Mouse (Mus musculus): ENCODE measurements around the gene Mfap4. TPM values are rescaled to one million over a fixed set of nuclear protein-coding genes. Genes with fewer than 3 reads are reported as not detected.

Mfap4 gene
- polyA plus RNA-seq, 1 experiment from 2014 or later = 184 TPM

DNA sequence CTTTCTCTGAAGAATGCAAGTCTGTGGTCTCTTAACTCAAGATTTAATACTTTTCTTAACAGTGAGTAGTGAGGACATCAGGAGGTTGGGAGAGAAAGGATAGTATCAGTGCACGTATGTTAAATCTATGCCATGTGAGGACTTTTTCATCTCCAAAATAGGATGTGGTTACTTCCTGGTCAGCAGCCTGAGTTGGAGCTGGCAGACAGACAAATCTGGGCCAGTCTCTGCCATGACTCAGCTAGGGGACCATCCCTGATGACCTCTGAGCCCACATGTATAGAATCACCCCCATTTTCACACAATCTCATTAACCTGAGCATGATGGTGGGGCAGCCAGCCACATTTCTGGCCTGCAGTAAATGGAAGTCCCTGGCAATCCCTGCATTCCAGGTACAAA is 32.7 kb downstream of the Mfap4 start:
- ATAC-seq (ENCODE audit: low FRiP score, low TSS enrichment) (no peak), DNase-seq (ENCODE audit: low spot score) (no peak)
- H3K36me3 ChIP-seq (ENCODE audit: control insufficient read depth, insufficient read depth, low read length) = peaks cover 30% of the 10 kb centered on the region
- no peak overlapping the region for H3K4me3 ChIP-seq (ENCODE audit: low read depth, low read length)
- TF ChIP-seq EP300 (optimal IDR thresholded peaks at IDR 0.05) = no peak
- TF ChIP-seq CTCF (IDR thresholded peaks at IDR 0.05; ENCODE audit: low read depth) = no peak
- no peak overlapping the region for H3K9ac ChIP-seq (ENCODE audit: low read length)
- WGBS = 87% methylated on average over 1 of the region's 1 CpGs
- H3K4me1 ChIP-seq (replicated peaks; ENCODE audit: control insufficient read depth, insufficient read depth) = no peaks in the 10 kb centered on the region
- no peaks in the 10 kb centered on the region for H3K27me3 ChIP-seq (ENCODE audit: control insufficient read depth, insufficient read depth, low read length)
- no peak overlapping the region for H3K27ac ChIP-seq (replicated peaks)
- no peaks in the 10 kb centered on the region for H3K9me3 ChIP-seq (ENCODE audit: control insufficient read depth, low read length)
- H3K4me2 ChIP-seq (replicated peaks; ENCODE audit: low read depth) = no peak overlapping the region

DNA sequence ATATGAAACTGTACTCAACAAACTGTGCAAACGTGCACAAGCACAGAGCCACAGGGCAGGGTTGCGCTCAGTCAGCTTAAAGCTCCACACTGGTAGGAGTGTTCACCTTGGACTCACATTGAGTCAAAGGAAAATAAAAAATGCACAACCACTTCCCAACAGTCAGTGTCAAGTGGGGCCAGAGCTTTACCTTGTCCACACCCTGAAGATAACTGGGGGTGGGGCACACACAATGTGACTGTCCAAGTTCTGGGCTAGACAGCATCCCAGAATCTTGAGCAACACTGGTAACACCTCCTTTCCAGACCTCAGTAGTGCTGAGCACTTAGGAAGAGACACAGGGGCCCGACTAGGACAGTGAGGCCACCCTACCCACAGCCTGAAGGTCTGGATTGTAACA is 33.6 kb downstream of the Mfap4 start:
- Histone ChIP-seq H3K9me3 (ENCODE audit: control insufficient read depth, low read length) (no peaks in the 10 kb centered on the region), H3K4me1 (replicated peaks; ENCODE audit: control insufficient read depth, insufficient read depth) (no peaks in the 10 kb centered on the region), H3K9ac (ENCODE audit: low read length) (no peak overlapping the region), H3K4me2 (replicated peaks; ENCODE audit: low read depth) (no peak overlapping the region), H3K27ac (replicated peaks) (no peak overlapping the region), H3K27me3 (ENCODE audit: control insufficient read depth, insufficient read depth, low read length) (no peaks in the 10 kb centered on the region), H3K36me3 (ENCODE audit: control insufficient read depth, insufficient read depth, low read length) (peaks cover 27% of the 10 kb centered on the region), H3K4me3 (ENCODE audit: low read depth, low read length) (no peak overlapping the region)
- WGBS = 75% methylated on average over 3 of the region's 3 CpGs
- no peak for ATAC-seq (ENCODE audit: low FRiP score, low TSS enrichment)
- TF ChIP-seq CTCF (IDR thresholded peaks at IDR 0.05; ENCODE audit: low read depth) (no peak), EP300 (optimal IDR thresholded peaks at IDR 0.05) (no peak)
- no peak for DNase-seq (ENCODE audit: low spot score)

DNA sequence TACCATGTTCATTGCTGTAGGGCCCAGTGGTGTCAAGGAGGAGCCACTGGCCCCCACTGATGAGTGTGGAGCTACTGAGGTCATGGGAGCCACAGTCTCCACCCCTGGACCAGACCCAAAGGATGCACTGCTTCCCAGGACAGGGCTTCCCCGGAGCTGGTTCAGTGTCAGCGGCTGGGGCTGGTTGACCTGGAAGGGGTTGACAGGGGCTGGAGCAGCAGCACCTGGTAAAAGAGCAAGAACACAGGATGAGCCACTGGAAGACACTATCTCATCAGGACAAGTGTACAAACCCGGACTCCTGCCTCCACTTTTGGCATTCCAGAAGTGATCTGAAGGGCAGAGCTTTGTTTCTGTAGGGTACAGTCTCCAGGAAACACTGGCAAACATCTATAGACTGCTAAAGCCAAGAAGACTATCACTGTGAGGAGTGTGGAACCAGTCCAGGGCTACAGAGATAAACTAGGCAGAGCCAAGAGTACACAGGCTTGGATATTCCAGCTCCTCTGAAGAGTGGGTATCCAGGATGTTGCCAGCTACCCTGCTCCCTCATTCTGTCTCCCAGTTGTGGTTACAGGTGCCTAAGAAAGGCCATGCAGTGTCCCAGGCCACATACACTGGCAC is 34.4 kb downstream of the Mfap4 start:
- Histone ChIP-seq H3K4me2 (replicated peaks; ENCODE audit: low read depth) (no peak overlapping the region), H3K27me3 (ENCODE audit: control insufficient read depth, insufficient read depth, low read length) (no peaks in the 10 kb centered on the region), H3K4me3 (ENCODE audit: low read depth, low read length) (no peak overlapping the region), H3K4me1 (replicated peaks; ENCODE audit: control insufficient read depth, insufficient read depth) (no peaks in the 10 kb centered on the region), H3K9me3 (ENCODE audit: control insufficient read depth, low read length) (no peaks in the 10 kb centered on the region), H3K9ac (ENCODE audit: low read length) (no peak overlapping the region), H3K27ac (replicated peaks) (no peak overlapping the region), H3K36me3 (ENCODE audit: control insufficient read depth, insufficient read depth, low read length) (peaks cover 24% of the 10 kb centered on the region)
- ATAC-seq (ENCODE audit: low FRiP score, low TSS enrichment) = no peak
- no peak for DNase-seq (ENCODE audit: low spot score)
- WGBS = 89% methylated on average over 3 of the region's 3 CpGs
- no peak for TF ChIP-seq EP300 (optimal IDR thresholded peaks at IDR 0.05)
- no peak for TF ChIP-seq CTCF (IDR thresholded peaks at IDR 0.05; ENCODE audit: low read depth)

DNA sequence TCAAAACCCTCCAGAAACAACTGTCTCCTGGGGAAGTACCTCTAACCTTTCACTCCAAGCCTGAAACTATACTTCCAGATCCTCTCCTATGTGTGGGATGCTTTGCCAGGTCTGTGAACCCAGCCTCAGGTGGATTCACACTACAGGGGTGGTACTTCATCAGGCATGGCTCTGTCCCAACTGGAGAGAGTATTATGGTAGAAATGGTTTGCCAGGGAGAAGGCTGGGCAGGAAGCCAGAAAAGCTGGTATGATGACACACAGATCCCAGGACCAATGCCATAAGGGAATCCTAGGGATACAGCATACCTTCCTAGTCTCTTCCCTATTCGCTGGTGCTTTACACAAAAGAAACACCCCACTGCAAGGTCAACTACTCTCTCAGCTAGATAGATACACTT is 41.6 kb downstream of the Mfap4 start:
- 62% methylated on average over 1 of the region's 1 CpGs for WGBS
- no peak overlapping the region for H3K4me2 ChIP-seq (replicated peaks; ENCODE audit: low read depth)
- ATAC-seq (ENCODE audit: low FRiP score, low TSS enrichment) = no peak

DNA sequence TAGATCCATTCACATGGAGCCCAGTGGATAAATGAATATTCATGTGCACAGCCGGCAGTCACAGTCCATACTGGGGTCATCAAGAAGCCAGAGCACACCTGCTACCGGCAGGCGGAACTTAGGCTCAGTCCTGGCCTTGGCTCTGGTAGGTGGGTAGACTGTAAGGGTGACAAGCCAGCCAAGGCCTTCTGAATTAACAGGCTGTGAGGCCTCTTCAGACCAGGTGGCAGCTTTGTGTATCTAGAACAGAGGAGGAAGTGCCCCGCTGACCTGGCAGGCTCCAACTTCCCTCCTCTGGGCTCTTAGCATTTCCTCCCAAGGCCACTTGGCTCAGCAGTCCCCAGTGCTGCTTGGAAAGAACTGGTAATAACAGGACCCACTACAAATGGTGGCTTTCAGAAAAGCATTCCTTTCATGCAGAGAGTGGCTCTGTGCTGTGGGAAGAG is 44.1 kb downstream of the Mfap4 start:
- Histone ChIP-seq H3K4me1 (replicated peaks; ENCODE audit: control insufficient read depth, insufficient read depth) (no peaks in the 10 kb centered on the region), H3K27ac (replicated peaks) (no peak overlapping the region), H3K4me3 (ENCODE audit: low read depth, low read length) (no peak overlapping the region), H3K9ac (ENCODE audit: low read length) (no peak overlapping the region), H3K4me2 (replicated peaks; ENCODE audit: low read depth) (no peak overlapping the region), H3K9me3 (ENCODE audit: control insufficient read depth, low read length) (no peaks in the 10 kb centered on the region), H3K27me3 (ENCODE audit: control insufficient read depth, insufficient read depth, low read length) (no peaks in the 10 kb centered on the region), H3K36me3 (ENCODE audit: control insufficient read depth, insufficient read depth, low read length) (no peaks in the 10 kb centered on the region)
- ATAC-seq (ENCODE audit: low FRiP score, low TSS enrichment) (peak; percentile 21; the same call in 1 of the 2 replicates), DNase-seq (ENCODE audit: low spot score) (no peak)
- no peak for TF ChIP-seq EP300 (optimal IDR thresholded peaks at IDR 0.05)
- TF ChIP-seq CTCF (IDR thresholded peaks at IDR 0.05; ENCODE audit: low read depth) = no peak
- WGBS = 56% methylated on average over 4 of the region's 4 CpGs

More for the DNA sequence above, 41.6 kb downstream of the Mfap4 start:
- Histone ChIP-seq H3K4me3 (ENCODE audit: low read depth, low read length) (no peak overlapping the region), H3K27ac (replicated peaks) (no peak overlapping the region), H3K9ac (ENCODE audit: low read length) (no peak overlapping the region), H3K4me1 (replicated peaks; ENCODE audit: control insufficient read depth, insufficient read depth) (no peaks in the 10 kb centered on the region), H3K27me3 (ENCODE audit: control insufficient read depth, insufficient read depth, low read length) (no peaks in the 10 kb centered on the region), H3K9me3 (ENCODE audit: control insufficient read depth, low read length) (no peaks in the 10 kb centered on the region), H3K36me3 (ENCODE audit: control insufficient read depth, insufficient read depth, low read length) (peaks cover 7% of the 10 kb centered on the region; the same call in 1 of the 2 replicates)
- no peak for DNase-seq (ENCODE audit: low spot score)
- TF ChIP-seq EP300 (optimal IDR thresholded peaks at IDR 0.05) (no peak), CTCF (IDR thresholded peaks at IDR 0.05; ENCODE audit: low read depth) (no peak)

DNA sequence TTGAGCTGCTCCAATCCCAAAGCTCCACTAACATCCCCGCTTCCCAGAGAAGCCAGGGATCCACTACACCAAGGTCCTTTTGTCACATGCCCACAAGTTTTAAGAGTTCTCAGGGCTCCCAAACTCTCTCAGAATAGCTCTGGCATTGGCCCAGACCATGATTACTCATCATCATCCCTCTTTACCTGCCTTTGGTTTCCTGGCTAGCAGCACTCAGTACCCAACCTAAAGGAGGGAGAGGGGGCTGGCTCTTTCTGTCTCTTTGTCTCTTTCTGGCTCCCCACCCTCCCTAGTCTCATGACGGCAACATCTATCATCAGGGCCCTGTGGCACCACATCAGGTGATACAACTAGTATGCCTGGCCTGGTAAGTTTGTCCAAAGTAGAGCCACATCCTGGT is 47.6 kb downstream of the Mfap4 start:
- Histone ChIP-seq H3K27me3 (ENCODE audit: control insufficient read depth, insufficient read depth, low read length) (no peaks in the 10 kb centered on the region), H3K4me3 (ENCODE audit: low read depth, low read length) (no peak overlapping the region), H3K4me1 (replicated peaks; ENCODE audit: control insufficient read depth, insufficient read depth) (no peaks in the 10 kb centered on the region), H3K9ac (ENCODE audit: low read length) (no peak overlapping the region), H3K27ac (replicated peaks) (no peak overlapping the region), H3K4me2 (replicated peaks; ENCODE audit: low read depth) (no peak overlapping the region), H3K9me3 (ENCODE audit: control insufficient read depth, low read length) (no peaks in the 10 kb centered on the region), H3K36me3 (ENCODE audit: control insufficient read depth, insufficient read depth, low read length) (no peaks in the 10 kb centered on the region)
- no peak for ATAC-seq (ENCODE audit: low FRiP score, low TSS enrichment)
- no peak for TF ChIP-seq EP300 (optimal IDR thresholded peaks at IDR 0.05)
- TF ChIP-seq CTCF (IDR thresholded peaks at IDR 0.05; ENCODE audit: low read depth) = no peak
- WGBS = 94% methylated on average over 2 of the region's 2 CpGs
- no peak for DNase-seq (ENCODE audit: low spot score)

Data from stomach, postnatal 0 days (tissue).